Mouse (Mus musculus): ENCODE results near the gene Rac2.

Rac2 gene

GRCm38 (mm10) chr15:78572658-78573397 lies at the start of gene Rac2:
TSS of gene Rac2 (minus strand) at chr15:78572783.
- DNase-seq, result no peak

GRCm38 (mm10) chr15:78616973-78617372 lies 44.4 kb upstream of the Rac2 start:
- DNase-seq, result no peak

DNA sequence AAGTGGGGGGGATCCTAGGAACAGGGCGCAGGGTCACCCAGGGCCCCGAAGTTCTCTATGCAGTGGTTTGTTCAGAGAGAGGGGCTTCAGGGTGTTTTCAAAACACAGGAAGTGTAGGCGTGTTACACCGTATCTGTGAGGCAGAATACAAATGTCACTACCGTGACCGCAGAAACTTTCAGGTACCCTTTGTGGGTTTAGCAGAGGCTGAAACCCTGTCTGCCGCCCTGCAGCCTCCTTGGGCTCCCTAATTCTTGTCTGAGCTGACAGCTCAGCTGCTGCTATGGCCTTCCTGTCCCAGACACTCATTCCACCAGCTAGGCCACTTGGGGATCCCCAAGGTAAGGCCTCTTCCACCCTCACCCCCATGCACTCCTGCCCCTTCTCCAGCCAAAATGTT lies 42.0 kb upstream of the Rac2 start:
- DNase-seq, result no peak

DNA sequence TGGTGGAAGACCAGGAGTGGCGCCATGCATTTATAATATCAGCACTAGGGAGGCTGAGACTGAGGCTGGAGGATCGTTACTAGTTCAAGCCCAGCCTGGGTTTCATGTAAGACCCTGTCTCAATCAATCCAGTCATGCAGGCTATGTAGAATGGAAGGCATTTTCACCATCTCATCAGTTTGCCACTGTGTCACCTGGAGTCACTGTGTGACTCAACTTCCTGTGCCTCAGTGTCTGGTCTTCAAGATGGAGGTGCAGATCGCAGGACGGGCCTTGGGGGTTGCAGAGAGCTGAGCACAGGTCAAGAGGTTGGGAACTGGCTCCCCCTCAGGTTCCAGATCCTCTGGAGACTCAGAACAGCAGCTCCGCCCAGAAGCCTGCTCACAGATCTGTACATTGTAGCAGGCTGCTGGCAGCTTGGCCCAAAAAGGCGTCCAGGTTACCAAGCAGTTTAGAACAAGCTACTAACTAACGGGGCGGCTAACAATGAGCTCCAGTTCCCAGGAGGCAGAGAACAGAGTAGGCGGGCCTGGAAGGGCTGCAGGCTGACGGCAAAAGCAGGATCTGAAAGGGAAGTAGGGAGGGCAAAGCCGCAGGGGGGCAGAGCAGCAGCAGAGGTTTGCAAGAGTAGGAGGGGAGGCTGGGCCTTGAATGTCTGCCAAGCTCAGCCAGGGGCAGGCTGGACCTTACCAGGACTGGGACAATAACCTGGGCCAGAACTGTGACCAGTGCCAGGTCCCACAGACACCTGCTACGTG lies 38.3 kb upstream of the Rac2 start:
- DNase-seq, result peak in 1 of 2 experiments; percentile 52

- no peak for DNase-seq
Measured at GRCm38 (mm10) chr15:78607463-78607862, 34.9 kb upstream of the Rac2 start.

DNA sequence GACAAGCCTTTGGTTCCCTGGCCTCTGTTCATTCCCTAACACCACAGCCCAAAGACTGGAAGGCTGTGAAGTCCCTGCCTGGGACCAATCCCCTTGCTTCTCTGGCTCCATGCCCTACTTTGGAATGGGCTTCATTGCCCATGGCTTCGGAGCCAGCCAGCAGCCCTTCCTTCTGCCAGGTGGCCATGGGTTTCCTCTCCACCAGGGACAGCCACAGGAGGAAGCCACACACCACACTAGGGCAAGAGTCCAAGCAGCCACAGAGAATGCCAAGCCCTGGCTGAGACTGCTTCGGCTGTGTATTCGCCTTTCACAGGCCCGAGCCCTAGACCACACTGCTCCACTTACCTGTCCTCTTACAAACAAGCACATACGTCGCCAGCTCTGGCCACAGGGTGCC lies 33.5 kb upstream of the Rac2 start:
- DNase-seq, result peak; percentile 91 to 96

DNA sequence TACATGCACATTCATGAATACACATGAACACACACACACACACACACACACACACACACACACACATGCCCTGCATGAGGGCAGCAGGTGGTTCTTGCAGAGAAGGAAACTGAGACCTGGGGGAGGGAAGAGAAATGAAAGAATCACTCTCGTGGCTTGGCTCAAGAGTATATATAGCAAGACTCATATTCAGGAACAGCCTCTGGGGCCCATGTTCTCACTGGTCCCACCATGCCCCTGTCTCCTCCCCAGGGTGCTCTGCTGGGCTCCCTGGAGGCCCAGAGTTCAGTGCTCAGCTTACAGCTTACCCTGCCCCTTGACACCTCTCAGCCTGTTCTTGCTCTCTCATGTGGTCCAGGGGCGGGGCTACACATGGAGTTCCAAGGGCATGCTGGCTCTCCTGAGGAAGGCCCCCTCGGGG lies 32.8 kb upstream of the Rac2 start:
- no peak for DNase-seq

GRCm38 (mm10) chr15:78604255-78604654 lies 31.7 kb upstream of the Rac2 start:
- no peak for DNase-seq

DNA sequence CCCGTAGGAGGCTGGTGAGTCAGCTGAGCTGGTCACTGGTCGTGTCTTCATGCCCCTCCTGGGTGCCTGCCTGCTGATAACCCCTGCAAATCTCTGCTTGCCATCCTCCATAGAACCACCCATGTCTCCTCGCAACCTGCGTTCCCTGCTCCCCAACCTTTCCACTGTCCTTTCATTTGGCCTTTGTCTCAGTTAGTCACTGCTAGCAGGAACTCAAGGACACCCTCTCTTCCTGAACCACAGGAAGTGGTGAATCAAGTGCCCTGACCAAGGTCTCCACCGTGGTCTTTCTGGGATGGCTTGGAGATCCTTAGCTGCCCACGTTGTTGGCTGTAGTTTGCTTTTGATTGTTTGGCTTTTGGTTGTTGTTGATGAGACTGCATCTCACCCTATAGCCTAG lies 28.6 kb upstream of the Rac2 start:
- DNase-seq, result no peak

DNA sequence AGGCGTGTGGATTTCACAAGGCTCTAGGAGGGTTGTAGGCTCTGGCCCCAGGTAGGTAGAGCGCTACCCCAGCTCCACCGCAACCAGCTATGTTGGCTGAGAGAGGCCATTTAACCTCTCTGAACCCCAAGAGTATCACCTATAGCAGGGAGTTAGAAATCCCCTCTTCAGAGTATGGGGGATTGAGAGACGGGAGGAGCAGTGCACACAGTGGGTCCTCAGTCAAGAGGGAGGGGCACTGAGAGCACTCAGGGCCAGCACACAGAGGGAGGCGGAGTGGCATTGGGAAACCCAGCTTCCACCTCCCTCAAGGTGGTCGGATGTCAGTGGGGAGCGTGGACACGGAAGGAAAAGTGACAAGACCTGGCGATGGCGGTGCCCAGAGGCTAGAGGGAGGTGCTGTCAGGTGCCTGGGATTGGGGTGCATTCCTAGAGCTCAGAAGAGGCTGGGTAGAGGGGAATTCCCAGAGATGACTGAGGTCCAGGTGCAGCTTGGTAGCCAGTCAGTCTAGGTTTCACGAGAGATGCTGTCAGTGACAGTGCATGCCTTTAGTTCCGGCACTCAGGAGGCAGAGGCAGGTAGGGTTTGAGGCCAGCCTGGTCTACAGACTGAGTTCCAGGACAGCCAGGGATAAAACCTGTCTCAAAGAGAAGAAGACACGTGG lies 27.1 kb upstream of the Rac2 start:
- DNase-seq, result no peak

DNA sequence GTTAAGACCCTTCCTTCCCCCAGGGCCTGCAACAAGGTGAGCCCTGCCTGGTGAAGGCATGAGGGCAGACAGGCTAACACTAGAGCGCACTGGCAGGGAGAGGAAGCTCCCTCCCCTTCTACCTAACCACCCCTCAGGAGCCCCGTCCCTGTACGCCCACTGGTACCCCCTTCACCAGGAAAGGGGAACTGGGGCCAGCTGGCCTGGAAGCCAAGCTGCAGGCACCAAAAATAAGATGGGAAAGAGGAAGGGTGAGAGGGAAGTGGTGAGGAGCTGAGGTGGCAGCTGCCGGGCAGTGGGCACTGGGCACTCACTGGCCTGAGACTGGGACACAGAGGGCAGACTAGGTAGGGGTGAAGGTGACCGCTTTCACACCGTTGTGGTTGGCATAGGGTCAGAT lies 26.5 kb upstream of the Rac2 start:
- DNase-seq, result no peak

DNA sequence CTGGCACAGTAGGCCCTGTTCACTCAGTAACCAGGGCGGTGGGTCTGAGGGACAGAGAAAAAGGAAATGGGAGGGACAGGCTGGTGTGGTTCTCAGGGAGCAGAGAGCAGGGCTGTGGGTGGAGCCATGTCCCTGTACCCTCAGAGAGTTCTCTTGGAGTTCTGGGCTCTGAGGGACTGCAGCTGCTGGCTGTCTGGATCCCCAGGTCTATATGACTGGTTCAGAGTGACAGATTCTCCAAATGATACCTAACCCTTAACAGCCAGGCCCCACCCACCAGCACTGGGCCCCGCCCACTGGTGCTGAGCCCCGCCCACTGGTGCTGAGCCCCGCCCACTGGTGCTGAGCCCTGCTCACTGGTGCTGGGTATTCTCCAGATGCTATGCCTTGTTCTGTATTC lies 25.1 kb upstream of the Rac2 start:
- DNase-seq, result no peak

DNA sequence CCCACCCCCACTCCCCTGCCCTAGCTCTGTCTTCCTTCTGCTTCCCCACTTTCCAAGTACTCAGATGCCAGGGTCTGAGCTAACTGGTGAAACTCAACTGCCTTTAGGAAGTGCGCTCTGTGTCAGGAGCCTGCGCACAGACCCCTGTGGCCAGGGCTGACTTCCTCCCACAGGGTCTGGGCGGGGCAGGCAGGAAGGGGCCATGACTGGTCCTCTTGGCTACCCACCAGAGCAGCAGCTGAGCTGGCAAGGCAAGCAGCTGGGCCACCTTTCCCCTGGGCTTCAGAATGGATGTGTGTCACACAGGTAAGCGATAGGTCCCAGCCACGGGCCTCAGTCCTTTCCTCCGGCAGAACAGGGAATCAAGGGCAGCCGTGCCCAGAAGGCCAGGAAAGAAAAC lies 24.3 kb upstream of the Rac2 start, which contains the start of gene Cyth4:
Gene Cyth4, plus strand, starts transcription at position 134 of the 400 bp plus-strand sequence.
- DNase-seq, result peak in 1 of 2 experiments; percentile 40

GRCm38 (mm10) chr15:78596504-78596903 lies 23.9 kb upstream of the Rac2 start:
- no peak for DNase-seq

DNA sequence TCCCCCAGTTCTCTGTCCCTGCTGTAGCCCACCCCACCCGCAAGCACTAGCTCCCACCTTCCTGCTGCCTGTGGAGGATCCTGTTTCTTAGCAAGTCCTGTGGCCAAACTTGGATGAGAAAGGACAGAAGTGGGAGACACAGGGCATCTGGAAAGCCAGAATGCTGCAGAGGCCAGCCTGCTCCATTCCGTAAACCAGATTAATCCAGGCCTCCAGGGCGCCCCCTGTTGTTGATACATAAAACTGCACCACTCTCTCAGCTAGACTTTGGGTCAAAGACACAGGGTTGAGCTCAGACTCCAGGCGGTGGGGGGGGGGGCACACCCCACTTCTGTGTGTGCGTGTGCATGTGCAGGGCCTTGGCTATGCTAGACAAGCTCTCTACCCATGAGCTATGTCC lies 22.9 kb upstream of the Rac2 start:
- DNase-seq, result no peak

- no peak for DNase-seq
Measured at GRCm38 (mm10) chr15:78594831-78595230, 22.2 kb upstream of the Rac2 start.

- DNase-seq, result peak in 1 of 2 experiments; percentile 32
Measured at GRCm38 (mm10) chr15:78593896-78594425, 21.4 kb upstream of the Rac2 start.

DNA sequence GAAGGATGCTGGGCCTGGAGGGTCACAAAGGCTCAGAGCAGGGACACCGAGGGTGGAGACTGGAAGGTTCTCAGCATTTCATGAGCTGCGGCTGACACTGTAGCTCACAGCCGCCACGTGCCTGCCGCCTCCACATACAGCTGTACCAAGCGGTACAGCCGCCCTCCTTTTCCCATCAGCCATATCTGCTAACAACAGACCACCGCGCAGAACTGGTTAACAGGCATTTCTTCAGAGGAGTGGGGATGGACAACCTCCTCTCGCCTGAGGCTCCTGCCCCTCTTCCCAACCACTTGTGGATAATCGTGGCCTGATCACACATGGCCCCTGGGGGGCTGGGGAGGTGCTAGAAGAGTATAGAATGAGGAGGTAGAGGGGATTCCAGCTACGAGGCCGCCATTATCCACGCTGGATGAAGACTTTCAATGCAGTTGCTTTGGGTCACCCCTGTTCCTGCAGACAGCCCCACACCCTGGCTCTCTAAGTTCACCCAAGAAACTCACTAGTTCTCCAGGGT lies 19.9 kb upstream of the Rac2 start:
- no peak for DNase-seq

- DNase-seq, result no peak
Measured at GRCm38 (mm10) chr15:78591680-78592451, 19.3 kb upstream of the Rac2 start.

DNA sequence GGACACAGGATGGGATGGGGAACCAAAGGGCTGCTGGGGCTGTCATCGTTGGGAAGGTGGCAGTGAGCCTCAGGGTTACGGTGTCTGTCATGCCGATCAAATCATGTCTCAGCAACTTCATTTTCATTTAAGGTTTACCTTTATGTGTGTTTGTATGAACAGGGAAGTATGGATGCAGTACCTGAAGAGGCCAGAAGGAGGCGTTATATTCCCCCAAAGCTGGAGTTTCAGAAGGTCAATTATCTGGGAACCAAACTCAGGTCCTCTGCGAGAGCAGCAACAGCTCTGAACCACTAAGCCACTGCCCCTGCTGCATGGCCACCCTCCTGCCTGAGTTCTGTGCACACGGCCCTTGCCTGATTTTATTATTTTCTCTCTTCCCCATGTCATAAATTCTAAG lies 18.2 kb upstream of the Rac2 start:
- DNase-seq, result no peak

DNA sequence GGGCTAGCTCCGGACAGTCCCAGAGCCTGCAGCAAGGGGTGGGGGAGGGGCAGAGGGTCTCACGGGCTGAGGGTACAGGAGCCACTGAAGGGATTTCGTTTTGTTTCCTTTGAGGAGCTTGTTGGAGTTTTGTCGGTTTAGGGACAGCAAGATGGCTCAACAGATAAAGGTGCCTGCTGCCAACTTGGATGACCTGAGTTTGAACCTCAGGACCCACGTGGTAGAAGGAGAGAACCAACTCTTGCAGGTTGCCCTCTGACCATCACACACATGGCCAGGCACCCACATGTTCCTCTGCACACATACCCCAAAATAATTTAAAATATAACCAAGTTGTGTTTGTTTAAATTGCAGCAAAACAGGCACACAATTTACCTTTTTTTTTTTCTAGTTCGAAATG lies 17.4 kb upstream of the Rac2 start:
- no peak for DNase-seq

- no peak for DNase-seq
Measured at GRCm38 (mm10) chr15:78588900-78589299, 16.3 kb upstream of the Rac2 start.

Data from cerebellum, postnatal 10 days (tissue).